26 mouse cellular contexts compared by ENCODE assay signal in the genomic region with DNA sequence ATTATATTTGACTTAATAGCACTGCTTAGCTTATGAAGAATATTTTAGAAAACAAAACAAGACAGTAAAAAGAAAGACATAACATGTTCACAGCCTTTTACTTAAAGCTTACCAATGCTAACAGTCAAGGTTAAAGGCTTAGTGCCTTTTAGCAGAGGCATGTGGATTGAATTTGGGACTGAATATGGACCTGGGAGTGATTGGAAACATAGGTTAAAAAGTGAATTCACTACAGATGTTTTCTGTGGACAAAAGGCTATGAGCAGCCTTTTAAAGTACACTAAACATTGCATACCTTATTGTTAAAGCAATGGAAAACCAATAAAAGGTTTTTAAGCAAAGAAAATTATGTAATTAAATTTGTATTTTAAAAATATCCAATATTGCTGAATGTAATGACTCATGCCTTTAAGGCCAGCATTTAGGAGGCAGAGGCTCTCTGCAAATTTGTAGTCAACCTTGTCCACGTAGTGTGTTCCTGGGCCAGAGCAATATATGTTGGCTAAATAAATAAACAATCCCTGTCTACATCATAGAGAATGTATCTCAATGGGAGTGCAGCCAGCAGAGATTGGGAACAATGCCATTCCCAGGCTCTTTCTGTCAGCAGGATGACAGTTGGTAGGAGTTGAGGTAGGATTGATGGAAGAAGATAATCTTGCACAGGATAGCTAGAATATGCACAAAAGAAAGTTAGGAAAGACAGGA.
DNase-seq lines count a peak whose midpoint lies in the region; ATAC-seq lines count a peak whose summit lies in the region.
"Had no signal": no experiment of that assay in that cellular context is flagged by ENCODE, and none has a peak within 500 bp of the region (broad histone marks: within the 10 kb centered on the region; RNA-seq: fewer than 3 reads in every experiment).

No protein-coding gene starts in this region.

- no peaks in the 10 kb centered on the region for H3K36me3 ChIP-seq in embryonic facial prominence, embryonic 14.5 days (ENCODE audit: control insufficient read depth, insufficient read depth, low read length)
- no peaks in the 10 kb centered on the region for H3K36me3 ChIP-seq in limb, embryonic 13.5 days
- H3K36me3 ChIP-seq: forebrain, embryonic 12.5 days; G1E; liver, embryonic 13.5 days; neural tube, embryonic 12.5 days; stomach, embryonic 15.5 days had no signal

- peak; percentile 46 for DNase-seq in embryo, embryonic 11 days
- no peak for DNase-seq in embryo, embryonic 10 days (ENCODE audit: low spot score)
- peak; percentile 61 for DNase-seq in NIH3T3 (ENCODE audit: low read depth)
- DNase-seq in embryonic facial prominence, embryonic 14.5 days (ENCODE audit: low spot score), result peak; percentile 60
- DNase-seq in adrenal gland, postnatal 10 days, result no peak
- no peak for DNase-seq in ovary, postnatal 36 days (ENCODE audit: low spot score)
- DNase-seq: adrenal gland, adult 2 months; B cell, adult 2 months; cerebellum, adult 2 months; heart, postnatal 4 days; kidney, adult 8-10 months; kidney, postnatal 10 days; liver, embryonic 13.5 days; lung, adult 2 months; lung, postnatal 36 days; midbrain, embryonic 14.5 days; thymus, postnatal 36 days had no signal

- no peak overlapping the region for H3K9ac ChIP-seq in embryonic facial prominence, embryonic 14.5 days (ENCODE audit: low read depth, low read length)
- H3K9ac ChIP-seq in limb, embryonic 13.5 days, result no peak overlapping the region
- H3K9ac ChIP-seq: forebrain, embryonic 12.5 days; hindbrain, embryonic 14.5 days; liver, embryonic 13.5 days; neural tube, embryonic 12.5 days; stomach, embryonic 15.5 days had no signal

- 19% methylated on average over 1 of the region's 1 CpGs for WGBS in embryonic facial prominence, embryonic 14.5 days
- WGBS in limb, embryonic 13.5 days, result 22% methylated on average over 1 of the region's 1 CpGs

- peak overlapping the region; percentile 21 for H3K27ac ChIP-seq in embryonic facial prominence, embryonic 14.5 days (replicated peaks; ENCODE audit: low read depth, low read length)
- peak overlapping the region; percentile 65; the same call in 1 of the 2 replicates for H3K27ac ChIP-seq in limb, embryonic 13.5 days
- H3K27ac ChIP-seq: forebrain, embryonic 12.5 days; hindbrain, embryonic 14.5 days; left cerebral cortex, adult 2 months; liver, embryonic 13.5 days; neural tube, embryonic 12.5 days; stomach, embryonic 15.5 days had no signal

- no peaks in the 10 kb centered on the region for H3K4me1 ChIP-seq in embryonic facial prominence, embryonic 14.5 days (ENCODE audit: control insufficient read depth, insufficient read depth, low read length)
- H3K4me1 ChIP-seq in limb, embryonic 13.5 days, result 0 out of 2 replicates have a peak, but pooled peaks cover 3% of the 10 kb centered on the region
- H3K4me1 ChIP-seq: forebrain, embryonic 12.5 days; liver, embryonic 13.5 days; megakaryocyte, embryonic 14.5 days; neural tube, embryonic 12.5 days; stomach, embryonic 15.5 days had no signal

- H3K4me2 ChIP-seq in embryonic facial prominence, embryonic 14.5 days (ENCODE audit: low read depth, low read length), result no peak overlapping the region
- H3K4me2 ChIP-seq in limb, embryonic 13.5 days (replicated peaks), result no peak overlapping the region
- H3K4me2 ChIP-seq: forebrain, embryonic 12.5 days; hindbrain, embryonic 14.5 days; liver, embryonic 13.5 days; neural tube, embryonic 12.5 days; stomach, embryonic 15.5 days had no signal

- no peaks in the 10 kb centered on the region for H3K9me3 ChIP-seq in embryonic facial prominence, embryonic 14.5 days (ENCODE audit: control insufficient read depth, low read length)
- H3K9me3 ChIP-seq in limb, embryonic 13.5 days, result no peaks in the 10 kb centered on the region
- H3K9me3 ChIP-seq: forebrain, embryonic 12.5 days; liver, embryonic 13.5 days; neural tube, embryonic 12.5 days; stomach, embryonic 15.5 days had no signal

- H3K4me3 ChIP-seq in embryonic facial prominence, embryonic 14.5 days (ENCODE audit: low read depth, low read length), result no peak overlapping the region
- H3K4me3 ChIP-seq in limb, embryonic 13.5 days, result no peak overlapping the region
- H3K4me3 ChIP-seq: forebrain, embryonic 12.5 days; left cerebral cortex, adult 2 months; liver, embryonic 13.5 days; megakaryocyte, embryonic 14.5 days; neural tube, embryonic 12.5 days; stomach, embryonic 15.5 days had no signal

- H3K27me3 ChIP-seq in embryonic facial prominence, embryonic 14.5 days (replicated peaks; ENCODE audit: control insufficient read depth, insufficient read depth, low read length), result no peaks in the 10 kb centered on the region
- no peaks in the 10 kb centered on the region for H3K27me3 ChIP-seq in limb, embryonic 13.5 days
- H3K27me3 ChIP-seq: CH12.LX; liver, embryonic 13.5 days; megakaryocyte, embryonic 14.5 days; neural tube, embryonic 12.5 days; stomach, embryonic 15.5 days had no signal

- no peak for ATAC-seq in embryonic facial prominence, embryonic 14.5 days (ENCODE audit: low read depth)
- ATAC-seq in limb, embryonic 13.5 days (ENCODE audit: low FRiP score, low read depth), result peak; percentile 76

Comparison
In these comparisons a context has a peak if more than half of its experiments do, and no peak if none do; other contexts are left out.
1. DNase-seq: peak in embryo, embryonic 11 days (single experiment), NIH3T3 (single experiment) and embryonic facial prominence, embryonic 14.5 days (single experiment); none in embryo, embryonic 10 days (single experiment), adrenal gland, postnatal 10 days (single experiment) and ovary, postnatal 36 days (single experiment).